Mouse (Mus musculus) adrenal gland, adult (tissue): Measurements from ENCODE around the gene Gjb2.

Experiments
- DNase-seq, 2 experiments: peaks; one replicate each; pipeline ENCODE4 v3.0.0; 2022 to 2023; ENCODE audit warnings: low spot score in 1 of 2; ENCODE audit not compliant: inconsistent age in 2 of 2

Gjb2 gene

DNA sequence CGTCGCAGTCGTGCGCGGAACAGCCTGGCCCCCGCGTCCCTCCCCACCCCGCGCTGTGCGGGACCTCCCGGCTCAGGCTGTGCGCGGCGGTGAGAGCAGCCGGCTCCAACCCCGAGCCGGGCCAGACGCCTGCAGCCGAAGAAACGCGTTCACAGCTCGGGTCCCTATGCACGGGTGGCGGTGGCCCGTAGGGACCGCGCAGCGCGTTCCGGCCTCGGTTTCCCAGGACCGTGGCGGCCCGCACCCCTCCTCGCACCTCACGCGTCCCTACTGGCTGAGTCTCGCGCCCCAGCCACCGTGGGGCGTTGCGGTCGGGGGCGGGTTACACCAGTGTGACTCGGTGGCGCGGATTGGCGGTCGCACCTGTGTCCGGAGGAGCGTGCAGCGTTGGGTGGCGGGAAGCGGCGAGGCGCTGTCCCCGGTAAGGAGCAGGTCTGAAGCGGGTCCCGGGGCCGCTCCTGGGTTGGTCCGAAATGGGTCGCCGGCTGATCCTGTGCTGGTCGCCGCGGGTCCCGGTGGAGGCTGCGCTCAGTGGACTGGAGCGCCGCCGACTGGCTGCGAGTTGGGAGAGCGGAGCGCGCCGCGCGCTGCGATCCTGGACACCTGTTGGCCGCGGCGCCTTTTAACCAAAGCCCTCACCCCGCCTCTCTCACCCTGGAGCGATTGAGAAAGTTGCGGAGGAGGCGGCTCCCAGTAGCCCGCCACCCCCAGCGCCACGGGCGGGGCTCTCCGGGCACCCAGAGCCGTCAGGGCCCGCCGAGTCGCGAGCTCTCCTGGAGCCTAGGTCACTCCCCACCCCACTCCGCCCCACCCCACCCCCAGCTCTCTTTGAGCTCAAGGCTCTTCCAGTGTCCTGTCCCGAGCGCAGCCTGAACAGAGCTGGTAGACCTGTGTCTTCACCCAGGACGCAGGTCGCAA is at the start of gene Gjb2:
Gjb2 (minus strand) TSS at position 597 of the 918 bp plus-strand sequence.
- DNase-seq, result peak; percentile 25 to 79

DNA sequence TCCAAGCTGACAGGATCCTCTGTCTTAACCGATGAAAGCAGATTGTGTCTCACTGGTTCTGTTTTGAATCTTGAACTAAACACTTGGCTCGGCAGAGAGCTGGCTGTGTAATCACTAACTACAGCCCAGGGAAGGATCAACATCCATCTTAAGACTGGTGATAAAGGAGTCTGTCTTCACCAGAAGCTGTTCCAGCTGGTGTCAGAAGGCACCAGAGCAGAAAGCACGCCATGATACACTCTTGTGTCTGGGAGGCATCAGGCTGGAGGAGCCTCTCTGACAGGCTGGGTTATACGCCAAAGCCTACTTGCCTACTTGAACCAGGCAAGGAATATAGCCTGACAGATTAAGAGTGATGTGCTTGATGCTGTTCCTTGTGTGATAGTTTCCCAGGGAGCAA is 41.2 kb upstream of the Gjb2 start:
- no peak for DNase-seq

DNA sequence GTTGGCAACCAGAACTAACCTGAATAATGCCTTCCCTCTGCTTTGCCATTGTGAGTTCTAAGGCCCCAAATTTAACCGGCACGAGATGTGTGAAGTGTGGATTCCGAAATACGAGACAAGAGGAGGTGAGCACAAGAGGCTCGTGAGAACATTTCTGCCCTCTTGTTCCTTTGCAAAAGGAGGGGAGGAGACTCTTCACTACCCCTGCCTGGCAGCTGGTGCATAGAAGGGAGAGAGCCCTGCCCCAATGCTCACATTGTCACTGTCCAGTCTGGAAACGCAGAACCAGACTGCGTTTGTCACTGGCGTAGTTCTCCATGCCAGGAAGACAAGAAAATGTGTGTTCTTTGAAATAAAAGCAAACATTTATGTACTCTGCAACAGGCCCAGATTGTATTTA is 30.8 kb upstream of the Gjb2 start:
- DNase-seq, result no peak

DNA sequence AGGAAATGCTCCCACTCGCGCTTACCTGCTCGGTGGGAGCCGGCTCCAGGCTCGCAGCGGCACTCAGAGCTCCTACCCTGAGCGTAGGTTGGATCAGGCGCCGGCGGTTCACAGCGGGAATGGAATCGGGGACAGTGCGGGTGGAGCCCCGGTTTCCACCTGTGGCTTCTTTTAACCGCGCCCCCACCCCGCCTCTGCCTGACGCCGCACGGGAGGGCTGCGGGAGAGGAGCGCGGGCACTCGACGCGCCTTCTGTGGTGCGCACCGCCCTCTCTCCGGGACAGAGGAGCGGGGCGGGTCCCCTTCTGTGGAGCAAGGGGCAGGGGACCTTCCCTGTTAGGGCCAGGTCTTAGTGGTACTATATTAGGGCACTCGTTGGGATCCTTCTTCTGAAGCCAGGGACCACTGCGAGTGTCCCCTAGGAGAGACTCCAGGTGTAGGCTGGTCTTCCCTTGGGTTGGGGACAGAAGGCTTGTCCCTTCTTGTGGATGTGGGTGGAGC is 28.7 kb upstream of the Gjb2 start, which contains the start of gene Gjb6:
Gjb6 (minus strand) TSS at position 451 of the 501 bp plus-strand sequence.
- no peak for DNase-seq

- no peak for DNase-seq
Measured at GRCm38 (mm10) chr14:57127383-57127782, 22.9 kb upstream of the Gjb2 start.

DNA sequence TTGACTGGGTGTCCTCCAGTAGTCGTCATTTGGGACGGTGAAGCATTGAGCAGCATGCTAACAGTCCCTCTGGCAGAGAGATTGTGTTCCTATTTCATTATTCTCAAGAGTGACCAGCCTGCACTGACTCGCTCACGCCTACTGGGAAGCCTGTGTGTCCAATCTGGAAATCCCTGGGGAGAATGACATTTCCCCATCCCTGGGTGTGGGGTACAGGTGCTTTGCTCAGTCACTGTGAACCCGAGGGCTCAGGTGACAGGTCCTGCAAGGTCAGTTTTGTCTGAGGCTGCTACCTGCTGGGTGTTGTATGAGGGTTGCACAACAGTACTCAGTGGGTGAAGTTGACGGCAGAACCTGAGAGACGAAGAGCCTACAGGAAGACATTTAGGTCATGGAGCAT is 17.8 kb upstream of the Gjb2 start:
- no peak for DNase-seq

DNA sequence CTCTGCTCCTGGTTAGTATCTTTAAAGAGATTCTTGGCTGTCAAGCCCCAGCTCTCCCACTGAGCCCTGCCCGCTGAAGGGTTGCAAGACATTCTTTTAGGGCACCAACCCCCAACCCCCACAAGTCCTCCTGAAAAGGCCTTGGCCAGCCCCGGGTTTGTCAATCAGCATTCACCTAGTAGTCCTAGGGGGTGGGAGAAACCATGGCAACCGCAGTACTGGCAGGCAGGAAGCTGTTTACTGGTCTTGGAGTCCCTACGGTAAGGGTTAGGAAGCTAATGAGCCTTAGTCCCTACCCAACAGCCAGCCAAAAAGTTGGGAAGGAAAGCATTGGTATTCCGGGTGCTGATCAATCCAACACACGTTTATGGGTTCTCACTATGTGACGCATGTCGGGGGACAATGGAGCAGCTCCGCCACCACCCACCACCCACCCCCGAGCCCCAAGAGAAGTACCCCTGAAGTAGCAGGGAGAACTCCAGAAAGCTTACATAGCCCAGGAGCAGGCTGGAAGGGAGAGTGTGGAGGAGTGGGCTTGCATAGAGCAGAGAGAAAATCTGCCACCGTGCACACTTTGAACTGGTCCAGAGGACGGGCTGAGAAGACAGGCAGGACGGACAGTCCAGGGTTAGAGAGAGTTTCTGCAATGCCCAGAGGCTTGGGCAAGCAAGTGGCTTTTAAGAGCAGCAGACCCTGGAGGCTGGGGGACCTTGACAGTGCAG is 11.5 kb upstream of the Gjb2 start, which contains the start of gene Gm4491:
Gm4491 (minus strand) TSS at position 61 of the 722 bp plus-strand sequence.
- no peak for DNase-seq

GRCm38 (mm10) chr14:57109194-57109593 is 4.7 kb upstream of the Gjb2 start:
- DNase-seq, result peak in 1 of 2 experiments; percentile 73

DNA sequence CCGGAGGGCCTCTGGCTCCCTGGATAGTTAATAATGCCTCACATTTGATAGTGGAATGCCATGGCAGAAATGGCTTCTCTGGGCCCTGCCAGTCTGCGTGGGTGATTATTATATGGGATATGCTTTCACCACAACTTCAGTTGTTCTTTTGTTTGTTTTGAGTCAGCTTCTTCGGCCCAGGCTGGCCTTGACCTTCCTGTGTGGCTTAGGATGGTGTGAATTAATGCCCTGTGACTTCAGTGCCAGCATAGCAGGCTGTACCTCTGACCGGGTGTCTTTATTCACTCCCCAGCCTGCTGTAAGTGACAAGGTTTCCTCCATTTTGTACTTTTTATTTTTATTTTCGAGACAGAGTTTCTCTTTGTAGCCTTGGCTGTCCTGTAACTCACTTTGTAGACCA is 3.4 kb upstream of the Gjb2 start:
- peak; percentile 15 to 72 for DNase-seq

DNA sequence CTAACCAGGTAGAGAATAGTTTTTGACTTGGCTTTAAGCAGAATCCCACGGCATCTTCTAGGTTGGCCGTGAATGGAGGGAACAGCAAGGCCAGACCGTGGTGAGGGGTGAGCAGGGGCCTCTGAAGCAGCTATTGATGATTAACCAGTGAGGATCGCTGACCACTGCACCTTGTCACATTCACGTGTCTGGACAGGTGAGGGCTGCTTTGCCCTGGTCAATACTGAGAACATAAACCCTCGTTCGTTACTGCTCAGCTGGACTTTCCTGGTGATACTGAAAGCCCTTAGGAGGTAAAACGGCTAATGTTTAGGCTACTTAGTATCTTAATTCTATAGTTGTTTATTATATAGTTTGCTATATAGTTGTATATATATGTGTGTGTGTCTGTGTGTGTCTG is 2.6 kb upstream of the Gjb2 start:
- no peak for DNase-seq

- DNase-seq, result no peak
Measured at GRCm38 (mm10) chr14:57105721-57106120, 1.2 kb upstream of the Gjb2 start.

DNA sequence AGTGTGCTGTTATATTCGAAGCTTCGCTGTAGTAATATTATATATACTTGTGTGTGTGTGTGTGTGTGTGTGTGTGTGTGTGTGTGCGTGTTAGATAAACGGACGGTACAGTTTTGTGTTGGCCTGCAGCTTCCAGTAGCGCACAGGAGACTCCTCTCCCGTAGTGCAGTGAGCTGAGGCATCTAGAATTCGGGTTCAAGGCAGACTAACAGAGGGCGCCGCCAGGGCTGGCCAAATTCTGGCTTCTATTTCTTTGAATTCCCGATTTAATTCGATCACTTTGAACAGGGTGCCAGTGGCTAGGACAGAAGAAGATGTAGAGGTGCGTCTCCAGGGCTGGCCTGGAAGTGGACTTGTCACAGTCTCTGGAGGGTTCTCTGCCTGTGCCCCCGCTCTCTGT is 609 bp upstream of the Gjb2 start:
- DNase-seq, result no peak

DNA sequence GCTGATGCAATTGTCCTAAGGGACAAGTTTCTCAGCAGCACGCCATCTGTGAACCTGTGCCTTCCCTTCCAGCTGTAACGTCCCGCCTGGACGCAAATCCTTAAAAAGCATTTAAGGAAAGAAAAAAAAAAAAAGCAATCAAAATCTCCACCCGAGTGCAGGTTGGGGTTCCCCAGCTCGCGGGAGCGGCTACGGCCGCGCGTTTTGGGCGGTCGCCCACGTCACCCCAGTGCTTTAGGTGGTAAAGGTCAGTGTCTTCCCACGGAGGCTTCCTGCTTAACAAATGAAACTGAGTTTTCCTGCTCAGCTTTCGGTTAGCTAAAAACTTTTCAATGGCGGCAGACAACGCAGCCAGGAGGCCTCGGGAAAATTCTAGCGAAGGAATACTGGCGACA is 794 bp downstream of the Gjb2 start:
- DNase-seq, result peak; percentile 21 to 65

DNA sequence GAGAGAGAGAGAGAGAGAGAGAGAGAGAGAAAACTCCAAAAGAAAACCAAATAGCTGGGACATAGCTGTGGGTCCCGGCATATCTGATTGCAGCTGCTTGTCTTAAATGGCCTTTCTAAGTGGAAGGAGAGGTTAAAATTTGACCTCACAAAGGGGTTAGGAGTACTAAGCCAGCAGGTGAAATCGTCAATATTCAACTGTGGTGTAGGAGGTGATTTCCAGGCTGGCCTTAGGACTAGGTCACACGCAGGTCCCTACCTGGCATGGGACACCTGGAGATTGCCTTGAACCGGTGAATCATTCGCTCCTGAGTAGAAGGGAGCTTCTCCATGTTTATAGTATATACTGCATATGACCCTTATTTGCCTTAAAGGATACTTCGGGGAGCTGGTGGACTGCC is 1.4 kb downstream of the Gjb2 start:
- DNase-seq, result no peak

DNA sequence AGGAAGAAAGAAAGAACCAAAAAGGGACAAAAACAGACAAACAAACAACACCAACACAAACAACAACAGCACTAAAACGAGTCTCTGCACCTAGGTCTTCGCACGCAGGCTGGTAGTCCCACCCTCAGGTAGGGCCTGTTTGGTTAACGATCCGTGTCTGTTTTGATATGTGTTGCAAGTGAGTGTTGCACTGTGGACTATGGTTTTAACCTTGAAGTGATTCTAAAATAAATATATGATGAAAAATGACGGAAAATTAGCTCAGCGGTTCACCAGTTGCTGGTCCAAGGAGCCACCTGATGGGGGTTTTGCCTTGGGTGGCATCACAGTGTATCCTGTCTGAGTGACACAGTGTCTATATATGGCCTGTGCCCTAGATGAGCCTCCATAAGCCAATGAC is 2.9 kb downstream of the Gjb2 start:
- no peak for DNase-seq

- no peak for DNase-seq
Measured at GRCm38 (mm10) chr14:57095855-57096254, 8.6 kb downstream of the Gjb2 start.

DNA sequence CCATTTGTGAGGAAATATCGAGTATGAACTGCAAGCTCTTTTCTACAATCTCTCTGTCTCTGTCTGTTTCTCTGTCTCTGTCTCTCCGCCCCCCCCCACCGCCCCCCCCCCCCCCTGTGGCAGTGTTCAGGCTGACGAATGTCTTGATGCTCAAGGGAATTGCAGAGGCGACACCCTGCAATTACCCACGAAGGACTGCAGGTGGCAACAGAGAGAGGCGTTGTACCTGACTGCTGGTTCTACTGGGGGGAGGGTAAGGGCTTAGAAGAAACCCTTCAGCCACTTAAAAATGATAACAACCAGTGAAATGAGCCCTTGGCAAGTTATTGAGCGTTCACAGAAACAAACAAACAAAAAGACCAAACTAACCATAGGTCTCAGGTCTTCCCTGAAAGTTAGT is 11.5 kb downstream of the Gjb2 start:
- peak; percentile 41 to 81 for DNase-seq

DNA sequence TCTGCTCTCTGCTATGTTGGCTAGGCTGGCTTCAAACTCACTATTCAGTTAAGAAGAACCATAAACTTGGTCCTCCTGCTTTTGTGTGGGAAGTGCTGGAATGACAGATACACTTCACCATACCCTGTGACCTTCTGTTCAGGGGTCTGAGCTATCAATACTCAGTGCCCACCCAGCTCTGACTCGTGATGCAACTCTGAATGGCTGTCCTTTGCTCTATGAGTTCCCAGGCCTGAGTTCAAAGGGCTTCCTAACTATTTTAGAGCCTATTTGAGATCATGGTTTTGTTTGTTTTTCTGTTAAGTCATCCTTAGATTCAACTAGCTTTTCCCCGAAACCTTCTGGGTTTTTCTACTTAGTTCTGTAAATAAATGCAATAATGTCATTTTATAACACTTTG is 14.5 kb downstream of the Gjb2 start:
- DNase-seq, result no peak

GRCm38 (mm10) chr14:57089107-57089506 is 15.4 kb downstream of the Gjb2 start:
- no peak for DNase-seq

DNA sequence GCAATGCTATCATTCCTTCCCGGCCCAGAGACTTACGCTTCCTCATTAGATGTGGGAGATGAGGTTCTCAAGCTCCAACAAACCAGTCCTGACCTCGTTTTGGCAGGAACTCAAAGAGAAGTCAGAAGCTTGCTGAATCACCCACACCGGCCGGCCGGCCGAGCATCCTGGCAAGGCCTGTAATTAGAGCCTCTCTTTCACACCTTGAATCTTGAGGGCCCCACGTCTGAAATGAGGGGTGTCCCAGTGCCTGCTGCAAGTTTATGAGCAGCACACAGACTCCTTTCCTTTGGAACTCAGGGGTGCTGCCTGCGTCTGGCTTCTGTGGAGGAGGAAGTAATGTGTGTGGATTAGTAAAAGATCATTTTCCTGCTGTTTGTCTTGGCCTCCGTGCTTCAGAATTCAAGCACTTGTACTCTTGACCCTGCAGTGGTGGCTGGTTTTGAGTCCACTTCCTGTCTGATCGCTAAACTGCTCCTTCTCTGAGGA is 20.3 kb downstream of the Gjb2 start:
- DNase-seq, result no peak

- DNase-seq, result no peak
Measured at GRCm38 (mm10) chr14:57082863-57083262, 21.6 kb downstream of the Gjb2 start.

- DNase-seq, result no peak
Measured at GRCm38 (mm10) chr14:57075537-57075936, 29.0 kb downstream of the Gjb2 start.
